Mouse (Mus musculus): ENCODE results near the gene Omg.

Omg gene

GRCm38 (mm10) chr11:79515331-79515730, 11.4 kb upstream of the Omg start:
- DNase-seq, result no peak

- no peak for DNase-seq
These were observed 8.1 kb upstream of the Omg start for GRCm38 (mm10) chr11:79511970-79512369.

GRCm38 (mm10) chr11:79504506-79504905, 622 bp upstream of the Omg start:
- no peak for DNase-seq

GRCm38 (mm10) chr11:79502917-79503316, 967 bp downstream of the Omg start:
- no peak for DNase-seq

- no peak for DNase-seq
These were observed 8.7 kb downstream of the Omg start for GRCm38 (mm10) chr11:79494976-79495800.

GRCm38 (mm10) chr11:79484721-79485120, 19.2 kb downstream of the Omg start:
- DNase-seq, result no peak

GRCm38 (mm10) chr11:79483876-79484528, 19.9 kb downstream of the Omg start:
- no peak for DNase-seq

- no peak for DNase-seq
These were observed 20.5 kb downstream of the Omg start for GRCm38 (mm10) chr11:79483392-79483791.

GRCm38 (mm10) chr11:79468097-79468496, 35.8 kb downstream of the Omg start:
- DNase-seq, result no peak

GRCm38 (mm10) chr11:79460756-79461450, 43.0 kb downstream of the Omg start:
- no peak for DNase-seq

GRCm38 (mm10) chr11:79459846-79460245, 44.0 kb downstream of the Omg start:
- DNase-seq, result no peak

- no peak for DNase-seq
These were observed 46.0 kb downstream of the Omg start for GRCm38 (mm10) chr11:79457928-79458327.

GRCm38 (mm10) chr11:79452966-79453365, 50.9 kb downstream of the Omg start:
- no peak for DNase-seq
